Mouse (Mus musculus): ENCODE results near the gene Ms4a10. TPM values are rescaled to one million over a fixed set of nuclear protein-coding genes. Genes with fewer than 3 reads are reported as not detected.
A peak's percentile ranks its signal among the peaks of the same experiment; 100 is the strongest.

The Ms4a10 gene
- polyA plus RNA-seq, 1 experiment from 2014 or later = 0.20 TPM

- Histone ChIP-seq H3K27me3 (ENCODE audit: insufficient read depth, poor library complexity, severe bottlenecking) (no peaks in the 10 kb centered on the region), H3K4me1 (peaks cover 51% of the 10 kb centered on the region), H3K4me3 (peak overlapping the region; percentile 81), H3K9me3 (no peaks in the 10 kb centered on the region), H3K27ac (peak overlapping the region; percentile 84), H3K36me3 (peaks cover 21% of the 10 kb centered on the region)
- WGBS = 32% methylated on average over 9 of the region's 9 CpGs
- DNase-seq (ENCODE audit: low spot score) = no peak
Observed at GRCm38 (mm10) chr19:10949558-10949957, 24.9 kb downstream of the Ms4a10 start.

GRCm38 (mm10) chr19:10949112-10949511 lies 25.4 kb downstream of the Ms4a10 start, which contains the start of gene Ccdc86:
Gene Ccdc86, minus strand, starts transcription at chr19:10949266.
- H3K4me1 ChIP-seq = peaks cover 51% of the 10 kb centered on the region
- 0% methylated on average over 30 of the region's 30 CpGs for WGBS

GRCm38 (mm10) chr19:10948416-10948815 lies 26.1 kb downstream of the Ms4a10 start:
- WGBS = 1% methylated on average over 20 of the region's 20 CpGs
- no peaks in the 10 kb centered on the region for H3K9me3 ChIP-seq
- H3K4me1 ChIP-seq = peaks cover 51% of the 10 kb centered on the region
- peak overlapping the region; percentile 85 for H3K27ac ChIP-seq
- peak overlapping the region; percentile 81 for H3K4me3 ChIP-seq
- H3K36me3 ChIP-seq = peaks cover 32% of the 10 kb centered on the region
- DNase-seq (ENCODE audit: low spot score) = no peak
- H3K27me3 ChIP-seq (ENCODE audit: insufficient read depth, poor library complexity, severe bottlenecking) = no peaks in the 10 kb centered on the region

More at GRCm38 (mm10) chr19:10949112-10949511, 25.4 kb downstream of the Ms4a10 start, which contains the start of gene Ccdc86:
- DNase-seq (ENCODE audit: low spot score) = peak; percentile 99
- H3K36me3 ChIP-seq = peaks cover 25% of the 10 kb centered on the region
- H3K9me3 ChIP-seq = no peaks in the 10 kb centered on the region
- H3K27me3 ChIP-seq (ENCODE audit: insufficient read depth, poor library complexity, severe bottlenecking) = no peaks in the 10 kb centered on the region
- peak within 1 kb of the TSS; percentile 85 for H3K27ac ChIP-seq
- H3K4me3 ChIP-seq = peak within 1 kb of the TSS; percentile 81

GRCm38 (mm10) chr19:10947219-10947618 lies 27.3 kb downstream of the Ms4a10 start:
- Histone ChIP-seq H3K9me3 (no peaks in the 10 kb centered on the region), H3K36me3 (peaks cover 44% of the 10 kb centered on the region), H3K4me3 (peak overlapping the region; percentile 81), H3K4me1 (peaks cover 42% of the 10 kb centered on the region), H3K27ac (no peak overlapping the region), H3K27me3 (ENCODE audit: insufficient read depth, poor library complexity, severe bottlenecking) (no peaks in the 10 kb centered on the region)
- WGBS = 95% methylated on average over 5 of the region's 5 CpGs
- no peak for DNase-seq (ENCODE audit: low spot score)

- Histone ChIP-seq H3K9me3 (no peaks in the 10 kb centered on the region), H3K4me3 (peak overlapping the region; percentile 81; the same call in 1 of the 2 replicates), H3K4me1 (peaks cover 35% of the 10 kb centered on the region), H3K36me3 (peaks cover 48% of the 10 kb centered on the region), H3K27ac (no peak overlapping the region), H3K27me3 (ENCODE audit: insufficient read depth, poor library complexity, severe bottlenecking) (no peaks in the 10 kb centered on the region)
- WGBS = 81% methylated on average over 3 of the region's 3 CpGs
- DNase-seq (ENCODE audit: low spot score) = no peak
Observed at GRCm38 (mm10) chr19:10946506-10946905, 28.0 kb downstream of the Ms4a10 start.

GRCm38 (mm10) chr19:10943955-10944354 lies 30.5 kb downstream of the Ms4a10 start:
- DNase-seq (ENCODE audit: low spot score) = no peak
- no peaks in the 10 kb centered on the region for H3K9me3 ChIP-seq
- WGBS = 84% methylated on average over 3 of the region's 3 CpGs
- H3K4me3 ChIP-seq = no peak overlapping the region
- H3K36me3 ChIP-seq = peaks cover 48% of the 10 kb centered on the region
- H3K27ac ChIP-seq = no peak overlapping the region
- peaks cover 37% of the 10 kb centered on the region for H3K4me1 ChIP-seq
- H3K27me3 ChIP-seq (ENCODE audit: insufficient read depth, poor library complexity, severe bottlenecking) = no peaks in the 10 kb centered on the region

- peaks cover 32% of the 10 kb centered on the region for H3K4me1 ChIP-seq
- H3K27ac ChIP-seq = peak overlapping the region; percentile 87
- WGBS = 2% methylated on average over 40 of the region's 40 CpGs
- H3K36me3 ChIP-seq = peaks cover 39% of the 10 kb centered on the region
- no peaks in the 10 kb centered on the region; the same call in 1 of the 2 replicates for H3K27me3 ChIP-seq (ENCODE audit: insufficient read depth, poor library complexity, severe bottlenecking)
- H3K4me3 ChIP-seq = peak overlapping the region; percentile 58
- no peaks in the 10 kb centered on the region for H3K9me3 ChIP-seq
- DNase-seq (ENCODE audit: low spot score) = peak; percentile 80
Observed at GRCm38 (mm10) chr19:10940801-10941457, 33.5 kb downstream of the Ms4a10 start.

GRCm38 (mm10) chr19:10940097-10940800 lies 34.2 kb downstream of the Ms4a10 start:
- 18% methylated on average over 37 of the region's 37 CpGs for WGBS
- Histone ChIP-seq H3K27ac (peak overlapping the region; percentile 87), H3K4me1 (peaks cover 32% of the 10 kb centered on the region), H3K9me3 (no peaks in the 10 kb centered on the region), H3K4me3 (peak overlapping the region; percentile 58), H3K27me3 (ENCODE audit: insufficient read depth, poor library complexity, severe bottlenecking) (no peaks in the 10 kb centered on the region; the same call in 1 of the 2 replicates), H3K36me3 (peaks cover 34% of the 10 kb centered on the region)
- peak; percentile 93 for DNase-seq (ENCODE audit: low spot score)

GRCm38 (mm10) chr19:10938771-10939170 lies 35.7 kb downstream of the Ms4a10 start:
- Histone ChIP-seq H3K4me3 (no peak overlapping the region), H3K36me3 (peaks cover 19% of the 10 kb centered on the region), H3K4me1 (peaks cover 42% of the 10 kb centered on the region), H3K27me3 (ENCODE audit: insufficient read depth, poor library complexity, severe bottlenecking) (no peaks in the 10 kb centered on the region; the same call in 1 of the 2 replicates), H3K9me3 (no peaks in the 10 kb centered on the region), H3K27ac (no peak overlapping the region)
- no peak for DNase-seq (ENCODE audit: low spot score)
- WGBS = 8% methylated on average over 3 of the region's 3 CpGs

- no peak within 1 kb of the TSS for H3K4me3 ChIP-seq
- no peak for DNase-seq (ENCODE audit: low spot score)
- H3K4me1 ChIP-seq = peaks cover 42% of the 10 kb centered on the region
- no peak within 1 kb of the TSS for H3K27ac ChIP-seq
- H3K27me3 ChIP-seq (ENCODE audit: insufficient read depth, poor library complexity, severe bottlenecking) = no peaks in the 10 kb centered on the region; the same call in 1 of the 2 replicates
- H3K36me3 ChIP-seq = peaks cover 3% of the 10 kb centered on the region
- H3K9me3 ChIP-seq = no peaks in the 10 kb centered on the region
- 14% methylated on average over 5 of the region's 5 CpGs for WGBS
Observed at GRCm38 (mm10) chr19:10937110-10937563, 37.3 kb downstream of the Ms4a10 start, which contains the start of gene Ptgdr2. Gene Ptgdr2, plus strand, starts transcription at chr19:10937160.

- no peak overlapping the region for H3K4me3 ChIP-seq
- peaks cover 39% of the 10 kb centered on the region for H3K4me1 ChIP-seq
- no peaks in the 10 kb centered on the region for H3K36me3 ChIP-seq
- H3K27ac ChIP-seq = no peak overlapping the region
- DNase-seq (ENCODE audit: low spot score) = no peak
- no peaks in the 10 kb centered on the region; the same call in 1 of the 2 replicates for H3K27me3 ChIP-seq (ENCODE audit: insufficient read depth, poor library complexity, severe bottlenecking)
- H3K9me3 ChIP-seq = no peaks in the 10 kb centered on the region
- 87% methylated on average over 5 of the region's 5 CpGs for WGBS
Observed at GRCm38 (mm10) chr19:10936077-10936476, 38.4 kb downstream of the Ms4a10 start.

GRCm38 (mm10) chr19:10935029-10935428 lies 39.4 kb downstream of the Ms4a10 start:
- Histone ChIP-seq H3K4me3 (no peak overlapping the region), H3K27me3 (ENCODE audit: insufficient read depth, poor library complexity, severe bottlenecking) (no peaks in the 10 kb centered on the region; the same call in 1 of the 2 replicates), H3K4me1 (peaks cover 29% of the 10 kb centered on the region), H3K9me3 (no peaks in the 10 kb centered on the region), H3K27ac (peak overlapping the region; percentile 7; the same call in 1 of the 2 replicates), H3K36me3 (no peaks in the 10 kb centered on the region)
- no peak for DNase-seq (ENCODE audit: low spot score)
- 26% methylated on average over 5 of the region's 5 CpGs for WGBS

- no peak overlapping the region for H3K4me3 ChIP-seq
- H3K27ac ChIP-seq = no peak overlapping the region
- H3K4me1 ChIP-seq = peaks cover 26% of the 10 kb centered on the region
- H3K36me3 ChIP-seq = no peaks in the 10 kb centered on the region
- DNase-seq (ENCODE audit: low spot score) = no peak
- WGBS = 65% methylated on average over 2 of the region's 2 CpGs
- H3K9me3 ChIP-seq = no peaks in the 10 kb centered on the region
- H3K27me3 ChIP-seq (ENCODE audit: insufficient read depth, poor library complexity, severe bottlenecking) = no peaks in the 10 kb centered on the region
Observed at GRCm38 (mm10) chr19:10930641-10931040, 43.8 kb downstream of the Ms4a10 start.

Data from heart, embryonic 10.5 days (tissue).